Mouse (Mus musculus) stomach, embryonic 14.5 days (tissue): ENCODE results near the gene Ninl. TPM values are rescaled to one million over a fixed set of nuclear protein-coding genes. Genes with fewer than 3 reads are reported as not detected.
A peak's percentile ranks its signal among the peaks of the same experiment; 100 is the strongest.

Experiments
- ATAC-seq: fragments of 200-750 bp; cut with Nextera tagmentation; 2 replicates; pipeline ENCODE4 v1.8.0; 2017; ENCODE audit warnings: low read depth, moderate TSS enrichment; ENCODE audit not compliant: insufficient number of reproducible peaks, insufficient read depth, low FRiP score
- H3K27ac ChIP-seq: fragments of 300-500 bp; sonication (generic); 2 replicates; pipeline ENCODE4 v1.5.1; 2014; ENCODE audit warnings: mild to moderate bottlenecking, low read length, moderate library complexity, mixed read lengths
- H3K27me3 ChIP-seq: fragments of 300-500 bp; sonication (generic); 2 replicates; pipeline ENCODE4 v1.6.1; 2014; ENCODE audit warnings: low read length, control low read depth, mixed read lengths; ENCODE audit not compliant: control insufficient read depth, insufficient read depth
- H3K36me3 ChIP-seq: fragments of 300-500 bp; sonication (generic); 2 replicates; pipeline ENCODE4 v1.6.1; 2014; ENCODE audit warnings: mild to moderate bottlenecking, control low read depth, low read length, moderate library complexity, mixed read lengths; ENCODE audit not compliant: control insufficient read depth, insufficient read depth
- H3K4me1 ChIP-seq: fragments of 300-500 bp; sonication (generic); 2 replicates; pipeline ENCODE4 v1.6.1; 2014; ENCODE audit warnings: low read length, control low read depth, mixed read lengths; ENCODE audit not compliant: control insufficient read depth, insufficient read depth
- H3K4me2 ChIP-seq: fragments of 300-500 bp; sonication (generic); replicated peaks from 2 replicates; pipeline ENCODE4 v1.6.1; 2014; ENCODE audit warnings: low read depth, low read length, control low read depth
- H3K4me3 ChIP-seq: fragments of 300-500 bp; sonication (generic); 2 replicates; pipeline ENCODE4 v1.5.1; 2014; ENCODE audit warnings: low read depth, low read length, control low read depth
- H3K9ac ChIP-seq: fragments of 300-500 bp; sonication (generic); replicated peaks from 2 replicates; pipeline ENCODE4 v1.6.1; 2014; ENCODE audit warnings: low read depth, mild to moderate bottlenecking, control low read depth, low read length, moderate library complexity, mixed read lengths
- H3K9me3 ChIP-seq: fragments of 300-500 bp; sonication (generic); 2 replicates; pipeline ENCODE4 v1.6.1; 2016; ENCODE audit warnings: low read depth, low read length, control low read depth; ENCODE audit not compliant: control insufficient read depth
- WGBS: fragments of 180-500 bp; shearing (Covaris S2); extraction: QIAGEN DNeasy Blood & Tissue Kit; methylation state at CpG from one replicate; pipeline ENCODE4 v1.1.7; 2014; 5-methylcytosine and 5-hydroxymethylcytosine counted together
- polyA plus RNA-seq: library from polyadenylated mRNA; unstranded; fragments of >200 nt; fragmentation: Nextera tagmentation; extraction: Ambion mirVana; gene quantifications from 2 replicates; pipeline ENCODE4 v1.2.1, GENCODE M21; 2014

Ninl gene
- polyA plus RNA-seq, 1 experiment from 2014 or later: 14.0 TPM

- Histone ChIP-seq H3K27me3 (no peaks in the 10 kb centered on the region), H3K9ac (no peak overlapping the region), H3K4me1 (0 out of 2 replicates have a peak, but pooled peaks cover 13% of the 10 kb centered on the region), H3K27ac (no peak overlapping the region), H3K36me3 (no peaks in the 10 kb centered on the region), H3K4me2 (no peak overlapping the region), H3K4me3 (no peak overlapping the region), H3K9me3 (no peaks in the 10 kb centered on the region)
- WGBS: 87% methylated on average over 8 of the region's 8 CpGs
- ATAC-seq: no peak
Observed at GRCm38 (mm10) chr2:150902347-150902746, 136.8 kb downstream of the Ninl start.

GRCm38 (mm10) chr2:150900341-150900740 lies 138.8 kb downstream of the Ninl start:
- no peak overlapping the region for H3K4me2 ChIP-seq
- no peak for ATAC-seq
- H3K4me3 ChIP-seq: no peak overlapping the region
- no peak overlapping the region for H3K9ac ChIP-seq
- H3K27me3 ChIP-seq: no peaks in the 10 kb centered on the region
- H3K9me3 ChIP-seq: no peaks in the 10 kb centered on the region
- H3K27ac ChIP-seq: no peak overlapping the region
- 90% methylated on average over 6 of the region's 6 CpGs for WGBS
- no peaks in the 10 kb centered on the region for H3K36me3 ChIP-seq
- H3K4me1 ChIP-seq: 0 out of 2 replicates have a peak, but pooled peaks cover 13% of the 10 kb centered on the region

GRCm38 (mm10) chr2:150895691-150896252 lies 143.4 kb downstream of the Ninl start:
- Histone ChIP-seq H3K27me3 (no peaks in the 10 kb centered on the region), H3K9me3 (no peaks in the 10 kb centered on the region), H3K27ac (no peak overlapping the region), H3K9ac (no peak overlapping the region), H3K4me2 (no peak overlapping the region), H3K4me1 (no peaks in the 10 kb centered on the region), H3K4me3 (no peak overlapping the region), H3K36me3 (no peaks in the 10 kb centered on the region)
- WGBS: 84% methylated on average over 7 of the region's 7 CpGs
- no peak for ATAC-seq

GRCm38 (mm10) chr2:150894617-150895267 lies 144.4 kb downstream of the Ninl start:
- Histone ChIP-seq H3K36me3 (no peaks in the 10 kb centered on the region), H3K27ac (no peak overlapping the region), H3K9me3 (no peaks in the 10 kb centered on the region), H3K9ac (no peak overlapping the region), H3K27me3 (no peaks in the 10 kb centered on the region), H3K4me3 (no peak overlapping the region), H3K4me1 (no peaks in the 10 kb centered on the region), H3K4me2 (no peak overlapping the region)
- WGBS: 87% methylated on average over 2 of the region's 2 CpGs
- ATAC-seq: no peak

- Histone ChIP-seq H3K27ac (no peak overlapping the region), H3K36me3 (no peaks in the 10 kb centered on the region), H3K4me1 (no peaks in the 10 kb centered on the region), H3K9me3 (no peaks in the 10 kb centered on the region), H3K4me2 (no peak overlapping the region), H3K9ac (no peak overlapping the region), H3K27me3 (no peaks in the 10 kb centered on the region), H3K4me3 (no peak overlapping the region)
- 79% methylated on average over 2 of the region's 2 CpGs for WGBS
- ATAC-seq: no peak
Observed at GRCm38 (mm10) chr2:150887370-150887769, 151.8 kb downstream of the Ninl start.

- Histone ChIP-seq H3K9me3 (no peaks in the 10 kb centered on the region), H3K4me3 (no peak overlapping the region), H3K27me3 (no peaks in the 10 kb centered on the region), H3K27ac (no peak overlapping the region), H3K4me1 (no peaks in the 10 kb centered on the region), H3K36me3 (no peaks in the 10 kb centered on the region), H3K4me2 (no peak overlapping the region), H3K9ac (no peak overlapping the region)
- ATAC-seq: no peak
Observed at GRCm38 (mm10) chr2:150886315-150886714, 152.9 kb downstream of the Ninl start.

- no peak overlapping the region for H3K4me3 ChIP-seq
- no peaks in the 10 kb centered on the region for H3K27me3 ChIP-seq
- no peak overlapping the region for H3K4me2 ChIP-seq
- no peak overlapping the region for H3K9ac ChIP-seq
- H3K36me3 ChIP-seq: no peaks in the 10 kb centered on the region
- ATAC-seq: no peak
- H3K27ac ChIP-seq: no peak overlapping the region
- H3K9me3 ChIP-seq: no peaks in the 10 kb centered on the region
- H3K4me1 ChIP-seq: no peaks in the 10 kb centered on the region
- WGBS: 81% methylated on average over 1 of the region's 1 CpGs
Observed at GRCm38 (mm10) chr2:150885814-150886213, 153.4 kb downstream of the Ninl start.

GRCm38 (mm10) chr2:150884779-150885110 lies 154.4 kb downstream of the Ninl start:
- H3K27ac ChIP-seq: no peak overlapping the region
- no peaks in the 10 kb centered on the region for H3K36me3 ChIP-seq

More at GRCm38 (mm10) chr2:150884779-150885110, 154.4 kb downstream of the Ninl start:
- Histone ChIP-seq H3K4me2 (no peak overlapping the region), H3K4me1 (no peaks in the 10 kb centered on the region), H3K27me3 (no peaks in the 10 kb centered on the region), H3K9me3 (no peaks in the 10 kb centered on the region), H3K4me3 (no peak overlapping the region), H3K9ac (no peak overlapping the region)
- 0 out of 2 replicates have a peak, but pooled peaks have one; percentile 18 for ATAC-seq
- WGBS: 80% methylated on average over 1 of the region's 1 CpGs
